Mouse (Mus musculus) thymus, adult 2 months (tissue): Measurements from ENCODE around the gene Gpatch2.

Source experiments
- CTCF ChIP-seq: fragments of 200-500 bp; IDR thresholded peaks from 2 replicates; pipeline ENCODE4 v1.5.1; 2012; ENCODE audit warnings: mild to moderate bottlenecking, control low read depth, low read length, moderate library complexity, borderline replicate concordance; ENCODE audit not compliant: control insufficient read depth, poor library complexity, insufficient read depth; ENCODE audit errors: extremely low read depth
- POLR2A ChIP-seq: fragments of 200-500 bp; IDR thresholded peaks from 2 replicates; pipeline ENCODE4 v1.6.1; 2012; ENCODE audit warnings: mild to moderate bottlenecking, low read length, control low read depth, moderate library complexity; ENCODE audit not compliant: control insufficient read depth, poor library complexity, insufficient read depth; ENCODE audit errors: extremely low read depth

- TF ChIP-seq POLR2A: no peak
- no peak for TF ChIP-seq CTCF
Measured at GRCm38 (mm10) chr1:187250741-187251262, 35.5 kb downstream of the Gpatch2 start.
